Mouse (Mus musculus) urinary bladder, postnatal 25 days (tissue): ENCODE measurements around the gene Sept6.

ENCODE experiments used
- DNase-seq: peaks from one replicate; pipeline ENCODE4 v3.0.0; 2022; ENCODE audit warnings: low spot score

Sept6 gene

GRCm38 (mm10) chrX:36991694-36992093 lies at the start of gene Sept6:
Gene Sept6, minus strand, starts transcription at chrX:36991794.
- no peak for DNase-seq

GRCm38 (mm10) chrX:37028378-37028777 lies 36.8 kb upstream of the Sept6 start:
- DNase-seq, result no peak

- no peak for DNase-seq
Measured at GRCm38 (mm10) chrX:37023652-37024309, 32.2 kb upstream of the Sept6 start.

GRCm38 (mm10) chrX:37022690-37023089 lies 31.1 kb upstream of the Sept6 start:
- peak; percentile 53 for DNase-seq

GRCm38 (mm10) chrX:37019045-37019444 lies 27.5 kb upstream of the Sept6 start:
- no peak for DNase-seq

- no peak for DNase-seq
Measured at GRCm38 (mm10) chrX:37018150-37018654, 26.6 kb upstream of the Sept6 start.

- no peak for DNase-seq
Measured at GRCm38 (mm10) chrX:37013870-37014269, 22.3 kb upstream of the Sept6 start.

GRCm38 (mm10) chrX:36991039-36991438 lies 555 bp downstream of the Sept6 start:
- no peak for DNase-seq

GRCm38 (mm10) chrX:36989752-36990404 lies 1.7 kb downstream of the Sept6 start:
- no peak for DNase-seq

GRCm38 (mm10) chrX:36989234-36989751 lies 2.3 kb downstream of the Sept6 start:
- DNase-seq, result peak; percentile 22

- no peak for DNase-seq
Measured at GRCm38 (mm10) chrX:36988754-36989153, 2.8 kb downstream of the Sept6 start.

- DNase-seq, result no peak
Measured at GRCm38 (mm10) chrX:36987851-36988250, 3.7 kb downstream of the Sept6 start.

- no peak for DNase-seq
Measured at GRCm38 (mm10) chrX:36985041-36985440, 6.6 kb downstream of the Sept6 start.

- no peak for DNase-seq
Measured at GRCm38 (mm10) chrX:36983654-36984311, 7.8 kb downstream of the Sept6 start.

- DNase-seq, result no peak
Measured at GRCm38 (mm10) chrX:36982892-36983653, 8.5 kb downstream of the Sept6 start.

GRCm38 (mm10) chrX:36980563-36981187 lies 10.9 kb downstream of the Sept6 start:
- no peak for DNase-seq

- DNase-seq, result no peak
Measured at GRCm38 (mm10) chrX:36977863-36978262, 13.7 kb downstream of the Sept6 start.

- no peak for DNase-seq
Measured at GRCm38 (mm10) chrX:36976980-36977379, 14.6 kb downstream of the Sept6 start.

GRCm38 (mm10) chrX:36976272-36976671 lies 15.3 kb downstream of the Sept6 start:
- DNase-seq, result no peak

- DNase-seq, result no peak
Measured at GRCm38 (mm10) chrX:36974905-36975304, 16.7 kb downstream of the Sept6 start.

GRCm38 (mm10) chrX:36972951-36973471 lies 18.6 kb downstream of the Sept6 start:
- no peak for DNase-seq
